Mouse (Mus musculus) liver, postnatal 0 days (tissue): ENCODE data around the gene Ubac1. TPM values are rescaled to one million over a fixed set of nuclear protein-coding genes. Genes with fewer than 3 reads are reported as not detected.

Source experiments
- ATAC-seq: fragments of 200-750 bp; cut with Nextera tagmentation; 2 replicates; pipeline ENCODE4 v1.8.0; 2017; ENCODE audit warnings: mild to moderate bottlenecking, moderate library complexity
- DNase-seq: peaks from one replicate; pipeline ENCODE4 v3.0.0-alpha.2; 2016
- H3K27ac ChIP-seq: fragments of 300-500 bp; sonication (generic); 2 replicates; pipeline ENCODE4 v1.5.1; 2014; ENCODE audit warnings: antibody characterized with exemption, moderate library complexity, mild to moderate bottlenecking, low read depth
- H3K27me3 ChIP-seq: fragments of 300-500 bp; sonication (generic); 2 replicates; pipeline ENCODE4 v1.6.1; 2014; ENCODE audit warnings: low read length, control low read depth, mixed read lengths; ENCODE audit not compliant: insufficient read depth
- H3K36me3 ChIP-seq: fragments of 300-500 bp; sonication (generic); replicated peaks from 2 replicates; pipeline ENCODE4 v1.6.1; 2014; ENCODE audit warnings: mild to moderate bottlenecking, control low read depth, low read length, moderate library complexity, mixed read lengths; ENCODE audit not compliant: insufficient read depth
- H3K4me1 ChIP-seq: fragments of 300-500 bp; sonication (generic); 2 replicates; pipeline ENCODE4 v1.6.1; 2014; ENCODE audit warnings: antibody characterized with exemption, mild to moderate bottlenecking, control low read depth; ENCODE audit not compliant: insufficient read depth
- H3K4me2 ChIP-seq: fragments of 300-500 bp; sonication (generic); 2 replicates; pipeline ENCODE4 v1.6.1; 2014; ENCODE audit warnings: low read depth, mild to moderate bottlenecking, low read length, moderate library complexity, mixed read lengths
- H3K4me3 ChIP-seq: fragments of 300-500 bp; sonication (generic); 2 replicates; pipeline ENCODE4 v1.5.1; 2014; ENCODE audit warnings: low read depth, low read length
- H3K9ac ChIP-seq: fragments of 300-500 bp; sonication (generic); replicated peaks from 2 replicates; pipeline ENCODE4 v1.6.1; 2014; ENCODE audit warnings: mild to moderate bottlenecking, moderate library complexity
- H3K9me3 ChIP-seq: fragments of 300-500 bp; sonication (generic); 2 replicates; pipeline ENCODE4 v1.6.1; 2016; ENCODE audit warnings: mild to moderate bottlenecking, control low read depth, low read length, mixed read lengths
- CTCF ChIP-seq: sonication (generic); IDR thresholded peaks from 2 replicates; pipeline ENCODE4 v1.5.1; 2016; ENCODE audit warnings: antibody characterized with exemption, low read depth
- EP300 ChIP-seq: IDR thresholded peaks from 2 replicates; pipeline ENCODE4 v1.6.1; 2016; ENCODE audit warnings: antibody characterized with exemption, low read depth, mild to moderate bottlenecking
- WGBS: fragments of 180-500 bp; shearing (Covaris S2); extraction: QIAGEN DNeasy Blood & Tissue Kit; methylation state at CpG from one replicate; pipeline ENCODE4 v1.1.7; 2014; ENCODE audit not compliant: insufficient replicate concordance; 5-methylcytosine and 5-hydroxymethylcytosine counted together
- polyA plus RNA-seq: library from polyadenylated mRNA; unstranded; fragments of >200 nt; fragmentation: Nextera tagmentation; extraction: Ambion mirVana; gene quantifications from 2 replicates; pipeline ENCODE4 v1.2.1, GENCODE M21; 2015

Gene Ubac1
- polyA plus RNA-seq, 1 experiment from 2014 or later = 183 TPM

DNA sequence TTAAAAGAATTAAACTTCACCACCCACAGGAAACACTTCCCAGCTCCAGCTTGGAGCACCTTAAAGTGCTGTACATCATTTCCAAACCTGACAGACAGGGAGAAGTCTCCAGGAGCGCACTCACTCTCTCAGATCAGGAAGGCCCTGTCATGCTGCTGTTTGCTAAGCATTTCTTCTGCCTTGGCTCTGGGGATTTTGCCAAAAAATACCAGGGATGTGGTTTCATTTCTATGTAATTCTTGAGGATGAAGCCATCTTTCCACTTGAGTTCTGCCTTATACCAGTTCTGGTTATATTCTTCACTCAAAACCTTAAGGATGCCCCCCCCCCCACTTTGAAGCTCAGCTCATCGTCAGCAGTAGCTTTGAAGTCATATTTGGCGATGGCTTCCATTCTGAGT is 26.8 kb downstream of the Ubac1 start:
- Histone ChIP-seq H3K4me3 (no peak overlapping the region), H3K4me2 (no peak overlapping the region), H3K9ac (no peak overlapping the region), H3K27ac (no peak overlapping the region), H3K4me1 (no peaks in the 10 kb centered on the region), H3K36me3 (peaks cover 29% of the 10 kb centered on the region), H3K27me3 (no peaks in the 10 kb centered on the region), H3K9me3 (no peaks in the 10 kb centered on the region)
- WGBS = 83% methylated on average over 3 of the region's 3 CpGs
- no peak for DNase-seq
- ATAC-seq = no peak
- no peak for TF ChIP-seq CTCF
- no peak for TF ChIP-seq EP300

DNA sequence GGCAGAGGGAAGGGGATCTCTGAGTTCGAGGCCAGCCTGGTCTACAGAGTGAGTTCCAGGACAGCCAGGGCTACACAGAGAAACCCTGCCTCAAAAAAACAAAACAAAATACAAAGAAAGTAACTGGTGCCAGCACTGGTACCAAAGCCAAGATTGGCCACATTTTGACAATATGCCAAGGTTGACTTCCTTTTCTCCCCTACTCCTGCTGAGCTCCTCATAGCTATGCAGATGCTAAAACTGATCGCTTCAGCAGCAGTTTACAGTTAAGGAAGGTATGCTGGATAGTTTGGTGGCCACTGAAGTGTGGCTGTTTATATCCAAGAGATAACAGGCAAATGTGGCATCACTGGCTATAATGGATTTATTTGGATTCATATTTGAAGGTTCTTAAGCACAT is 29.3 kb downstream of the Ubac1 start:
- no peak overlapping the region for H3K4me2 ChIP-seq
- no peaks in the 10 kb centered on the region for H3K4me1 ChIP-seq
- 60% methylated on average over 2 of the region's 2 CpGs for WGBS
- H3K27me3 ChIP-seq = no peaks in the 10 kb centered on the region
- TF ChIP-seq CTCF = no peak
- no peak for TF ChIP-seq EP300
- H3K27ac ChIP-seq = no peak overlapping the region
- DNase-seq (no peak), ATAC-seq (no peak)
- H3K36me3 ChIP-seq = peaks cover 4% of the 10 kb centered on the region
- no peak overlapping the region for H3K4me3 ChIP-seq
- H3K9ac ChIP-seq = no peak overlapping the region
- no peaks in the 10 kb centered on the region for H3K9me3 ChIP-seq

DNA sequence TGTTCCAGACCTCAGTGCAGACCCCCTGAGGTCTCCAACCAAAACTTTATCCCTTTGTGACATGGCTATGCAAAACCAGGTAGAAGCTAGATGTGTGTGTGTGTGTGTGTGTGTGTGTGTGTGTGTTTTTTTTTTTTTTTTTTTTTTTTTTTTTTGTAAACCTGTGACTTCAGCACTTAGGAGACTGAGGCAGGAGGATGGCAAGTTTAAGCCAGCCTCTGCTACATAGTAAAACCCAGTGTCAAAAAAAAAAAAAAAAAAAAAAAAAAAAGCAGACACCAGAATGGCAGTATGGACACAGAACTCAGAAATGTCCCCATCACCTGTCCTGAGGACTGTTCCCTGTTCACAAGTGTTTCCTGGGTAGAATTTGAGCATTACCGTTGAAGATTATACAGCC is 31.9 kb downstream of the Ubac1 start:
- Histone ChIP-seq H3K27ac (no peak overlapping the region), H3K9ac (no peak overlapping the region), H3K36me3 (no peaks in the 10 kb centered on the region), H3K4me3 (no peak overlapping the region), H3K4me1 (no peaks in the 10 kb centered on the region), H3K4me2 (no peak overlapping the region), H3K9me3 (no peaks in the 10 kb centered on the region), H3K27me3 (no peaks in the 10 kb centered on the region)
- TF ChIP-seq EP300 (no peak), CTCF (no peak)
- ATAC-seq (no peak), DNase-seq (no peak)
- WGBS = 88% methylated on average over 1 of the region's 1 CpGs

DNA sequence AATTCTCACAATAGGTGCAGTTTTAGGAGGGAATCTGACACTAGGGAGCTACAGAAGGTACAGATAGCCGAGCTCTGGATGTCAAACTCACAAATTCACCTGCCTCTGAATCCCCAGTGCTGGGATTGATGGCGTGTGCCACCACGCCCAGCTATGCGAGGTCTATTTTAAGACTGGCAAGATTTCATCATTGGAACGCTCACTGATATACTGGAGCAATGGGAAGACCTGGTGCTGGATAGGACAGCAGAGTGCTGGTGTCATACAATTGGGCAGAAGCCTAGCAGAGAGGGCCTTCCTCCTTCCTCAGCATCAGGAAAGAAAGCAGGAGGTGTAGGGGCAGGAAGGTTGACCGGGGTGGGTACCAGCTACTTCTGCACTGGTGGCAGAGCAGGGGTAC is 33.7 kb downstream of the Ubac1 start:
- Histone ChIP-seq H3K4me1 (peaks cover 7% of the 10 kb centered on the region), H3K9ac (no peak overlapping the region), H3K27ac (no peak overlapping the region), H3K4me3 (no peak overlapping the region), H3K36me3 (no peaks in the 10 kb centered on the region), H3K9me3 (no peaks in the 10 kb centered on the region), H3K27me3 (no peaks in the 10 kb centered on the region), H3K4me2 (no peak overlapping the region)
- WGBS = 79% methylated on average over 6 of the region's 6 CpGs
- TF ChIP-seq EP300 = no peak
- no peak for TF ChIP-seq CTCF
- ATAC-seq (no peak), DNase-seq (no peak)

DNA sequence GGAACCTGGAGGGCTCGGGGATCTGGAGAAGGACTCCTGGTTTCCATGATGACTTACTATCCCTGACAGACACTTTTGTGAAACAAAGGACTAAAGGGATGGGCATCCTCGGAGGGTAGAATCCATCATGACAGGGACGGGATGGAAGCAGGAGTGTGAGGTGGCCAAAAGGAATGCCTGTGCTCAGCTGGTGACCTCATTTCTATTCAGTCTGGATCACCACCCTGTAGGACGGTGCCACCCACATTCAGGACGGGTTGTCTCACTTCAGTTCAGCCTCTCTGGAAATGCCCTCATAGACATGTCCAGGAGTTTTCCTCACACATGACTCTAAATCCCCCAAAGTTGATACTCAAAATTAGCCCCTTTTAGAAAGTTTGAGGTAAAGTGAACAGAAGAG is 34.9 kb downstream of the Ubac1 start:
- no peak for ATAC-seq
- no peak overlapping the region for H3K4me2 ChIP-seq
- no peak for TF ChIP-seq EP300
- no peak for TF ChIP-seq CTCF
- peaks cover 12% of the 10 kb centered on the region for H3K4me1 ChIP-seq
- no peak for DNase-seq
- H3K27ac ChIP-seq = no peak overlapping the region
- H3K27me3 ChIP-seq = no peaks in the 10 kb centered on the region
- H3K9me3 ChIP-seq = no peaks in the 10 kb centered on the region
- H3K36me3 ChIP-seq = no peaks in the 10 kb centered on the region
- WGBS = 73% methylated on average over 5 of the region's 5 CpGs
- no peak overlapping the region for H3K4me3 ChIP-seq
- H3K9ac ChIP-seq = no peak overlapping the region

DNA sequence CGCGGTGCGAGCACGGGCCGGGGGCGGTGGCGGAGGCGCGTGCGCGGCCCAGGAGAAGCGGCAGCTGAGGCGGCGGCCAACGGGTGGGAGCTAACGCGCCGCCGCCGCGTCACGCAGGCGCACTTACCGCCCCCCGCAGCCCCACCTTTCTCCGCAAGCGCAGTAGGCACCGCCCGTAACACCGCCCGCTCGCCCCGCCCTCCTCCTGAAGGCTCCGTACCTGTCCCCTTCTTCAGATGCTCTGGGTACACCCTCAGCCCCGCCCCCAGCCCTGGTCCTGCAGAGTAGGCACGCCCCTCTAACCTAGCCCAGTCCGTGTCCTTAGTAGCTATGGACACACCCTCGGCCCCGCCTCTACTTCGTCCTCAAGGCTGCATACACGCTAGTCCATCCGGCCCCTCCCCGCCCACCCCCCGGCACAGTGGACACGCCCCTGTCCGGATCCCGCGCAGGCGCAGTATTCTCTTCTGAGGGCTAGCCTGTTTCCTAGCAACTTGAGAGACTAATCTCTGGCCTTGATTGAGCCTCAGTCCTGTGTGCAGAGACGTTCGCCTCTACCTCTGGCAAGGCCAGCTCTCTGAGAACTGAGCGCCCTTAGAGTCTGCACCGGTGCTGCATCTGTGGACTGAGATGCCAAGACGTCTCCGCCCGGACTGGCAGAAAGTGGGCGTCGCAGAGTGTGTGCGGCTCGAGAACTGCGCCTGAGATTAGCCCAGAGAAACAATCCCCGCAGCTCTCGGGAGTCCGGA is 38.2 kb downstream of the Ubac1 start, which contains the start of gene Camsap1:
TSS of gene Camsap1 (minus strand) at position 124 of the 749 bp plus-strand sequence.
- Histone ChIP-seq H3K9ac (peak within 1 kb of the TSS; percentile 79), H3K9me3 (no peaks in the 10 kb centered on the region), H3K4me3 (peak within 1 kb of the TSS; percentile 69), H3K4me2 (peak within 1 kb of the TSS; percentile 94), H3K4me1 (peaks cover 15% of the 10 kb centered on the region), H3K27ac (peak within 1 kb of the TSS; percentile 78), H3K27me3 (no peaks in the 10 kb centered on the region), H3K36me3 (no peaks in the 10 kb centered on the region)
- DNase-seq (peak; percentile 100), ATAC-seq (peak; percentile 98)
- under 1% methylated on average over 37 of the region's 64 CpGs for WGBS
- TF ChIP-seq CTCF (no peak), EP300 (no peak)
